Mouse (Mus musculus): Measurements from ENCODE around the gene Ddr2. TPM values are rescaled to one million over a fixed set of nuclear protein-coding genes. Genes with fewer than 3 reads are reported as not detected.

Ddr2 gene
- polyA plus RNA-seq, 1 experiment from 2014 or later = 1.3 TPM

DNA sequence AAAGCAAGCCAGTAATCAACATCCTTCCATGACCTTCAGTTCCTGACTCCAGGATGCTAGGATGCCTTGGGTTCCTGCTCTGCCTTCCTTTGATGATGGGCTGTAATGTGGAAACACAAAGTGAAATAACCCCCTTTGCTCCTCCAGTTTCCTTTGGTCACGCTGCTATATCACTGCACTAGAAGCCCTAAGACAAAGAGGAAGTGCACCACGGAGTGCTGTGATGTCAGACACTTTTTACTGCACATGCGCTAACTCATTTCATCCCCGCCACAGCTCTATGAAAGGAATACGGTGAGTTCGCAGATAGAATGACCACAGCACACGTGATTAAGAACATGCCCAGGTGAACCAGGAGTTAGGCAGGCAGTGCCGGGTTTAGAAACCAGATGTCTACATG is 36.8 kb downstream of the Ddr2 start:
- H3K27ac ChIP-seq (ENCODE audit: low read length) = no peak overlapping the region
- no peak overlapping the region for H3K4me3 ChIP-seq (ENCODE audit: low read depth, low read length)
- H3K4me1 ChIP-seq (ENCODE audit: control insufficient read depth, low read depth, low read length) = no peaks in the 10 kb centered on the region
- WGBS (ENCODE audit: insufficient replicate concordance) = 54% methylated on average over 8 of the region's 8 CpGs
- H3K36me3 ChIP-seq (ENCODE audit: control insufficient read depth, insufficient read depth) = no peaks in the 10 kb centered on the region
- H3K4me2 ChIP-seq (ENCODE audit: low read depth, low read length) = no peak overlapping the region
- H3K9ac ChIP-seq (ENCODE audit: low read depth, low read length) = no peak overlapping the region
- no peak for ATAC-seq (ENCODE audit: low read depth)
- H3K27me3 ChIP-seq (ENCODE audit: control insufficient read depth, insufficient read depth, low read depth, low read length) = no peaks in the 10 kb centered on the region
- H3K9me3 ChIP-seq (replicated peaks; ENCODE audit: control insufficient read depth, low read length) = no peaks in the 10 kb centered on the region

DNA sequence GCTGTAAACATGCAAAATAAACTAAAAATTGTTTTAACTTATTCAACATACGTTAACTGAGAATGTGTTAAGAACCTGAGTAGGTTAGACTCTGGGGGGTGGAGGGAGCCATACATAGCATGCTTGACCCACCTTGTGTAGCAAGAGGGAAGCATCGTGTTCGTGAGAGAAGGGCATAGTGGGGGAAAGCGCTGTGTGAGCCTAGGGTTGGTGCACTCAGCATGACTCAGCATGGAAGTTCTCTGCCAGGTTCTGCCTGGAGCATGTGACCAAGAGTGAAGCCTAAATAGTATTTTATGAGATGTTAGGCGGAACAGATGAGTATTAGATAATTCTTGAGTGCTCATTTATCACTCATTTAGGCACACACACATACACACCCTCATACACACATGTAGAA is 41.4 kb downstream of the Ddr2 start:
- Histone ChIP-seq H3K4me2 (ENCODE audit: low read depth, low read length) (no peak overlapping the region), H3K36me3 (ENCODE audit: control insufficient read depth, insufficient read depth) (no peaks in the 10 kb centered on the region), H3K4me1 (ENCODE audit: control insufficient read depth, low read depth, low read length) (no peaks in the 10 kb centered on the region), H3K4me3 (ENCODE audit: low read depth, low read length) (no peak overlapping the region), H3K9me3 (replicated peaks; ENCODE audit: control insufficient read depth, low read length) (no peaks in the 10 kb centered on the region), H3K27ac (ENCODE audit: low read length) (no peak overlapping the region), H3K9ac (ENCODE audit: low read depth, low read length) (no peak overlapping the region), H3K27me3 (ENCODE audit: control insufficient read depth, insufficient read depth, low read depth, low read length) (no peaks in the 10 kb centered on the region)
- 63% methylated on average over 5 of the region's 5 CpGs for WGBS (ENCODE audit: insufficient replicate concordance)
- no peak for ATAC-seq (ENCODE audit: low read depth)

DNA sequence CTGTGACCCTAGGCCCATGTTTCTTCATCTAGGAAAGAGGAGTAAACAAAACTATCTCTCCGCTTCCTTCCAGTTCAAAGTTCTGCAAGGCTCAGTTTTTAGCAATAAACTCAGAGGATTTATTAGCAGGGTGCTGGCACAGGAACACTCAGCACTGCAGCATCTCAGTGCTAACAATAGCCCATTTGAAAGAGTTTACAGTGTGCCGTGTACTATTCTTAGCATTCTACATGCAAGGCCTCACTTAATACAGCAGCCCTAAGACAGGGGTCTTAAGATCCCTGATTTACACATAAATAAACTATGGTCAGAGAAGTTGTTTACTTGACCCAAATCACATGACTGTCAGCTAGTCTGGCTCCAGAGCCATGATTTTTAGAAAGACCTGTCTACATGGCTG is 44.6 kb downstream of the Ddr2 start:
- Histone ChIP-seq H3K27ac (ENCODE audit: low read length) (no peak overlapping the region), H3K9me3 (replicated peaks; ENCODE audit: control insufficient read depth, low read length) (no peaks in the 10 kb centered on the region), H3K36me3 (ENCODE audit: control insufficient read depth, insufficient read depth) (no peaks in the 10 kb centered on the region), H3K9ac (ENCODE audit: low read depth, low read length) (no peak overlapping the region), H3K4me3 (ENCODE audit: low read depth, low read length) (no peak overlapping the region), H3K27me3 (ENCODE audit: control insufficient read depth, insufficient read depth, low read depth, low read length) (no peaks in the 10 kb centered on the region), H3K4me2 (ENCODE audit: low read depth, low read length) (no peak overlapping the region), H3K4me1 (ENCODE audit: control insufficient read depth, low read depth, low read length) (no peaks in the 10 kb centered on the region)
- no peak for ATAC-seq (ENCODE audit: low read depth)
- 72% methylated on average over 2 of the region's 2 CpGs for WGBS (ENCODE audit: insufficient replicate concordance)

DNA sequence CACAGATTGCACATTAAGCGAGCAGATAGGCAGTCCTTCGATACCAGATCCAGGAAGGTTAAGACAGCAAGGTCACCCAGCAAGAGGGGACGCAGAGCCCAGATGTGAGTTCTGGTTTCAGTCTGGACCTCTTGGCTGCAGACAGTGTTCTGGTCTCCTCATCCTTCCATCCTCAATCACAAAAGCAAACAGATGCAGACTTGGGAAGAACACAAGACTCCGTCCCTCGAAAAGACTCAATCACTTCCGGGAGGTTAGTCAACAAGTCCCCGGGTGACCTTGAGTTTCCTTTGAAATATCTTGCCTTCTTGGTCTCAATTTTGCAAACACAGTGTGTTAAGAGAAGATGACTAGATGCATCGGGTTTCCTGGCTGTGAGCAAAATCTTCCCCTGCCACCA is 45.6 kb downstream of the Ddr2 start:
- ATAC-seq (ENCODE audit: low read depth) = no peak
- WGBS (ENCODE audit: insufficient replicate concordance) = 64% methylated on average over 8 of the region's 8 CpGs
- H3K4me3 ChIP-seq (ENCODE audit: low read depth, low read length) = no peak overlapping the region

DNA sequence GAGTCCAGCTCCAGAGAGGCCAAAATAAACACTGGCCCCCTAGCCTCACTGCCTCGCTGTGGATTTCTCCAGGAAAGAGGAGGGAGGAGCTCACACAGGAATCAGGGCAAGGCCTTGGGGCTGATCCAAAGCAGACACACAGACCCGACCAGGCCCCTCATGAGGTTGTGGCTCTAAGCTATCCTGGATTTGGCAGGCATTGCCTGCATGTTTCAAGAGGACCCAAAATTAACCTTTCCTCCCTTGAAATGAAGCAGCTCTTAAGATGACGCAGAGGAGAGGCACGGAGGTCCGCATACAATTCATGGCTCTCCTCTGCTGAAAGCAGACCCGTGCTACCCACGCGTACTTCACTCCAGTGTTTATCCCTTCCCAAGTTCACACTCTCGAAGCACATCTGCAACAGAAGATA is 46.5 kb downstream of the Ddr2 start:
- no peaks in the 10 kb centered on the region for H3K9me3 ChIP-seq (replicated peaks; ENCODE audit: control insufficient read depth, low read length)
- no peak for ATAC-seq (ENCODE audit: low read depth)
- no peaks in the 10 kb centered on the region; the same call in 1 of the 2 replicates for H3K4me1 ChIP-seq (ENCODE audit: control insufficient read depth, low read depth, low read length)
- no peaks in the 10 kb centered on the region for H3K27me3 ChIP-seq (ENCODE audit: control insufficient read depth, insufficient read depth, low read depth, low read length)
- no peak overlapping the region for H3K4me2 ChIP-seq (ENCODE audit: low read depth, low read length)
- no peak overlapping the region for H3K27ac ChIP-seq (ENCODE audit: low read length)
- WGBS (ENCODE audit: insufficient replicate concordance) = 42% methylated on average over 9 of the region's 9 CpGs
- no peak overlapping the region for H3K9ac ChIP-seq (ENCODE audit: low read depth, low read length)
- H3K36me3 ChIP-seq (ENCODE audit: control insufficient read depth, insufficient read depth) = no peaks in the 10 kb centered on the region
- no peak overlapping the region for H3K4me3 ChIP-seq (ENCODE audit: low read depth, low read length)

More for the DNA sequence above, 45.6 kb downstream of the Ddr2 start:
- Histone ChIP-seq H3K27me3 (ENCODE audit: control insufficient read depth, insufficient read depth, low read depth, low read length) (no peaks in the 10 kb centered on the region), H3K9me3 (replicated peaks; ENCODE audit: control insufficient read depth, low read length) (no peaks in the 10 kb centered on the region), H3K9ac (ENCODE audit: low read depth, low read length) (no peak overlapping the region), H3K27ac (ENCODE audit: low read length) (no peak overlapping the region), H3K36me3 (ENCODE audit: control insufficient read depth, insufficient read depth) (no peaks in the 10 kb centered on the region), H3K4me1 (ENCODE audit: control insufficient read depth, low read depth, low read length) (no peaks in the 10 kb centered on the region; the same call in 1 of the 2 replicates), H3K4me2 (ENCODE audit: low read depth, low read length) (no peak overlapping the region)

DNA sequence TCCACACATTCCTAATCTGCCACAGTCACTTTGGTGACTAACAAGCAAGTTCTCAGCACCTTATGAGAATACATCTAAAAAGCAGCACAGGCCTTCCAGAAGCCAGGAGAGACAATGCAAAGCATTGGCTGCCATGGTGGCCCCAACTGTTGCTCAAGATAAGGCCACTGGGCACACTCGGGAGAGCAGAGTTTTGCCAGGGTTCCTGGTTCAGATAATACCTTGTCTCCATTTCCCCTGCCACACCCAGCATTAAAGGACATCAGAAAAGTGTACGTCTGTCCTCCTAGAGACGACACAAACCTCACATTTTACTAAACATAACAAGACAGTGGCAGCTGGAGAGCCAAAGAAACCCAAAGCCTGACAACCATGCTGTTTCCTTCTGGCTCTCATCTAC is 50.3 kb downstream of the Ddr2 start:
- Histone ChIP-seq H3K9me3 (replicated peaks; ENCODE audit: control insufficient read depth, low read length) (no peaks in the 10 kb centered on the region), H3K4me3 (ENCODE audit: low read depth, low read length) (no peak overlapping the region), H3K9ac (ENCODE audit: low read depth, low read length) (no peak overlapping the region), H3K4me2 (ENCODE audit: low read depth, low read length) (no peak overlapping the region), H3K36me3 (ENCODE audit: control insufficient read depth, insufficient read depth) (no peaks in the 10 kb centered on the region), H3K4me1 (ENCODE audit: control insufficient read depth, low read depth, low read length) (no peaks in the 10 kb centered on the region; the same call in 1 of the 2 replicates), H3K27ac (ENCODE audit: low read length) (no peak overlapping the region), H3K27me3 (ENCODE audit: control insufficient read depth, insufficient read depth, low read depth, low read length) (no peaks in the 10 kb centered on the region)
- 16% methylated on average over 3 of the region's 3 CpGs for WGBS (ENCODE audit: insufficient replicate concordance)
- ATAC-seq (ENCODE audit: low read depth) = peak; percentile 68

DNA sequence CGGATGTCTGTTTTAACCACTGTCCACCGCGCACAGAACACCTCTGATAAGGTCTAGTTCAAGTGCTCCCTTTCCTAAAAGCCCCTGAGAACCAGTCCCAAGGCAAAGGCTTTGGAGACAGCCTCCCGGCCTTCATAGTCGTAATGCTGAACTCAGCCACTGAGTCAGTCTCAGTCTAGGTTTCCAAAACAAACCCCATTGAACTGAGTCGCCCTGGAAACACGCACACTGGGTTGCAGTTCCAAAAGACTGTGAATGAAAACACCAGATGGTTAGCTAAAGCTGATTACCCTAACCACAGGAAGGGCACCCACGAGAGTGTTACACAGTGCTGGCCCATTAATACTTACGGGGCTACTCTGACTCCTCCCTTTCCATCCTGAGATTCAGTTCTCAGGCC is 51.2 kb downstream of the Ddr2 start:
- Histone ChIP-seq H3K36me3 (ENCODE audit: control insufficient read depth, insufficient read depth) (no peaks in the 10 kb centered on the region), H3K27ac (ENCODE audit: low read length) (no peak overlapping the region), H3K9ac (ENCODE audit: low read depth, low read length) (no peak overlapping the region), H3K4me3 (ENCODE audit: low read depth, low read length) (no peak overlapping the region), H3K4me2 (ENCODE audit: low read depth, low read length) (no peak overlapping the region), H3K27me3 (ENCODE audit: control insufficient read depth, insufficient read depth, low read depth, low read length) (no peaks in the 10 kb centered on the region), H3K4me1 (ENCODE audit: control insufficient read depth, low read depth, low read length) (no peaks in the 10 kb centered on the region; the same call in 1 of the 2 replicates), H3K9me3 (replicated peaks; ENCODE audit: control insufficient read depth, low read length) (no peaks in the 10 kb centered on the region)
- 57% methylated on average over 9 of the region's 9 CpGs for WGBS (ENCODE audit: insufficient replicate concordance)
- no peak for ATAC-seq (ENCODE audit: low read depth)

DNA sequence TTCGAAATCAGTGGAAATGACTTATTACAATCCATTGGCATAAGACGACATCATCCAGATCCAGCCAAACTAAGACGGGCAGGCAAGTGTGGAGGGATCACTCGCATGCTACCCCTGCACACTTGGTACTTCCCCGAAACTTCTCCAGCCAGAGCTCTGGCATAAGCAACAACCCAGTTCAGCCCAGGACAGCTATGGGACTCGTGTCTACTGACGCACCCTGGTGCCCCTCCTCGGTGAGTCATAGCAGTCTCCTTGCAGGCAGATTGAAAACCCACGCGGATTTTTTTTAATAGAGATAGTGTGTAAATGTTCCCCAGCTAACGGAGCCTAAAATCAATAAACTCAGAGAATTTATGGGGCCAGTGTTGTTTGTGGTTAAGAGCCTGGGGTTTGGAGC is 52.5 kb downstream of the Ddr2 start:
- H3K9ac ChIP-seq (ENCODE audit: low read depth, low read length) = no peak overlapping the region
- no peak for ATAC-seq (ENCODE audit: low read depth)

DNA sequence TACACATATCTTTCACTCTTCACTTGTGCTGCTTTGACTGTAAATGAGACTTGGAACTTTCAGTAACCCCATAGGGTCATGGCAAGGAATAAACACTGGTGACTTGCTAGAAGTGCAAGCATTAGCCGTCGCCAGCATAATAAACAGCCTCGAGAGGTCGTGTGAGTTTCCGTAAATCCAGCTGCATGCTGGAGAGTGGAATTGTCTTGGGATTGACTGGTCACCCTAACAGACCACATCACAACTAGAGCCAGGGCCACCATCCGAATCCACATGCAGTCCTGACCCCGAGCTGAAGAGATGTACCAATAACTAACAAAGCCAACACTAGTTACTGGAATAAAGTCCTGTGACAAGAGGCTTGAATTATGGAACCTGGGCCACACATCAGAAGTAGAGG is 53.0 kb downstream of the Ddr2 start:
- no peaks in the 10 kb centered on the region; the same call in 1 of the 2 replicates for H3K4me1 ChIP-seq (ENCODE audit: control insufficient read depth, low read depth, low read length)
- H3K27ac ChIP-seq (ENCODE audit: low read length) = no peak overlapping the region
- no peak overlapping the region for H3K9ac ChIP-seq (ENCODE audit: low read depth, low read length)
- H3K4me3 ChIP-seq (ENCODE audit: low read depth, low read length) = no peak overlapping the region
- H3K4me2 ChIP-seq (ENCODE audit: low read depth, low read length) = no peak overlapping the region
- no peaks in the 10 kb centered on the region for H3K9me3 ChIP-seq (replicated peaks; ENCODE audit: control insufficient read depth, low read length)
- WGBS (ENCODE audit: insufficient replicate concordance) = 67% methylated on average over 7 of the region's 7 CpGs
- H3K36me3 ChIP-seq (ENCODE audit: control insufficient read depth, insufficient read depth) = no peaks in the 10 kb centered on the region
- ATAC-seq (ENCODE audit: low read depth) = no peak
- no peaks in the 10 kb centered on the region for H3K27me3 ChIP-seq (ENCODE audit: control insufficient read depth, insufficient read depth, low read depth, low read length)

More for the DNA sequence above, 52.5 kb downstream of the Ddr2 start:
- Histone ChIP-seq H3K4me2 (ENCODE audit: low read depth, low read length) (no peak overlapping the region), H3K4me1 (ENCODE audit: control insufficient read depth, low read depth, low read length) (no peaks in the 10 kb centered on the region; the same call in 1 of the 2 replicates), H3K4me3 (ENCODE audit: low read depth, low read length) (no peak overlapping the region), H3K27me3 (ENCODE audit: control insufficient read depth, insufficient read depth, low read depth, low read length) (no peaks in the 10 kb centered on the region), H3K36me3 (ENCODE audit: control insufficient read depth, insufficient read depth) (no peaks in the 10 kb centered on the region), H3K9me3 (replicated peaks; ENCODE audit: control insufficient read depth, low read length) (no peaks in the 10 kb centered on the region), H3K27ac (ENCODE audit: low read length) (no peak overlapping the region)
- WGBS (ENCODE audit: insufficient replicate concordance) = 70% methylated on average over 11 of the region's 11 CpGs

All from liver, embryonic 16.5 days (tissue).